Mouse (Mus musculus) erythroblast, embryonic 14.5 days (primary cell): ENCODE data around the gene Btaf1.

ENCODE experiments used
- GATA1 ChIP-seq: IDR thresholded peaks from 2 replicates; pipeline ENCODE4 v1.6.1; 2012; ENCODE audit warnings: low read length, inconsistent platforms, mixed read lengths
- TAL1 ChIP-seq: IDR thresholded peaks from 3 replicates; pipeline ENCODE4 v1.6.1; 2012; ENCODE audit warnings: low read length, inconsistent platforms, mixed read lengths

DNA sequence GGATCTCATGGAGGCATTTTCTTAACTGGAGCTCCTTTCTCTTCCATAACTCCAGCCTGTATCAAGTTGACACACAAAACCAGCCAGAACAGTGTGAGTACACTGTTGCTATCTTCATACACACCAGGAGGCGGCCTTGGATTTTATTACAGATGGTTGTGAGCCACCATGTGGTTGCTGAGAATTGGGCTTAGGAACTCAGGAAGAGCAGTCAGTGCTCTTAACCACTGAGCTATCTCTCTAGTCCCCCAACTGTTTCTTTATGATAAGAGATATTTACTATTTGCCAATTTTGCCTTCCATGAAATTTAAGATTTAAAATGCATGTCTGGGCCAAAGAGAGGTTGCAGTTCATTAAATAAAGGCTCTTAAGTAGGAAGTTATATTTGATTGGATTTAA lies 14.2 kb downstream of the Btaf1 start:
- TF ChIP-seq TAL1 (no peak), GATA1 (no peak)
